Mouse (Mus musculus) CH12.LX (cell line): ENCODE results near the gene Lsm2.

ENCODE experiments used
- CTCF ChIP-seq, 2 experiments: IDR thresholded peaks in 1 of 2; conservative IDR thresholded peaks in 1 of 2; 2 replicates each; pipeline ENCODE4 v1.5.1; 2011 to 2012; ENCODE audit warnings: low read depth in 2 of 2, low read length in 2 of 2, improper control_type of control experiment in 1 of 2, inconsistent platforms in 1 of 2, mild to moderate bottlenecking in 1 of 2, moderate library complexity in 1 of 2
- E2F4 ChIP-seq: IDR thresholded peaks from 2 replicates; pipeline ENCODE4 v1.6.1; 2011; ENCODE audit warnings: low read depth, low read length, improper control_type of control experiment; ENCODE audit not compliant: insufficient replicate concordance
- GABPA ChIP-seq: IDR thresholded peaks from 2 replicates; pipeline ENCODE4 v1.6.1; 2012; ENCODE audit warnings: low read depth, low read length, improper control_type of control experiment, inconsistent platforms; ENCODE audit not compliant: insufficient replicate concordance
- HCFC1 ChIP-seq: IDR thresholded peaks from 2 replicates; pipeline ENCODE4 v1.6.1; 2012; ENCODE audit warnings: low read depth, mild to moderate bottlenecking, inconsistent platforms, low read length, improper control_type of control experiment
- KAT2A ChIP-seq: IDR thresholded peaks from 2 replicates; pipeline ENCODE4 v1.6.1; 2012; ENCODE audit warnings: low read length, improper control_type of control experiment, inconsistent platforms; ENCODE audit not compliant: insufficient replicate concordance
- MAX ChIP-seq: IDR thresholded peaks from 2 replicates; pipeline ENCODE4 v1.6.1; 2011; ENCODE audit warnings: low read length, improper control_type of control experiment
- PAX5 ChIP-seq: IDR thresholded peaks from 2 replicates; pipeline ENCODE4 v1.6.1; 2012; ENCODE audit warnings: low read length, inconsistent platforms, mixed read lengths
- POLR2A ChIP-seq: IDR thresholded peaks from 2 replicates; pipeline ENCODE4 v1.6.1; 2011; ENCODE audit warnings: low read depth, mild to moderate bottlenecking, improper control_type of control experiment, low read length
- TBP ChIP-seq: conservative IDR thresholded peaks from 2 replicates; pipeline ENCODE4 v1.6.1; 2011; ENCODE audit warnings: low read depth, low read length, improper control_type of control experiment

- no peak for TF ChIP-seq CTCF (conservative IDR thresholded peaks at IDR 0.05 in 1 of 2, IDR thresholded peaks at IDR 0.05 in 1 of 2; ENCODE audit: low read depth in 2 of 2, low read length in 2 of 2)
- TF ChIP-seq POLR2A, result no peak
- TF ChIP-seq E2F4, result no peak
- TF ChIP-seq PAX5, result no peak
- no peak for TF ChIP-seq TBP
- no peak for TF ChIP-seq KAT2A
- no peak for TF ChIP-seq HCFC1
- no peak for TF ChIP-seq GABPA
- TF ChIP-seq MAX, result no peak
These were observed 42.6 kb downstream of the Lsm2 start for GRCm38 (mm10) chr17:35024261-35024660.
